Mouse (Mus musculus): ENCODE measurements around the gene E330017A01Rik. TPM values are rescaled to one million over a fixed set of nuclear protein-coding genes. Genes with fewer than 3 reads are reported as not detected.

The E330017A01Rik gene
- not detected in 2 replicates for polyA plus RNA-seq (2015; fragmentation: Nextera tagmentation; extraction: Ambion mirVana)

GRCm38 (mm10) chr16:58638689-58639175 is at the start of gene E330017A01Rik:
TSS of gene E330017A01Rik (minus strand) at chr16:58638739.
- DNase-seq (no peak), ATAC-seq (ENCODE audit: low read depth) (no peak)
- 72% methylated on average over 3 of the region's 3 CpGs for WGBS (ENCODE audit: insufficient replicate concordance)
- H3K27me3 ChIP-seq = no peaks in the 10 kb centered on the region
- no peaks in the 10 kb centered on the region for H3K9me3 ChIP-seq (replicated peaks)
- H3K9ac ChIP-seq = peak within 1 kb of the TSS; percentile 42
- no peak within 1 kb of the TSS for H3K4me3 ChIP-seq (replicated peaks)
- H3K4me2 ChIP-seq = peak within 1 kb of the TSS; percentile 19; the same call in 1 of the 2 replicates
- peaks cover 19% of the 10 kb centered on the region for H3K4me1 ChIP-seq (replicated peaks)
- peak within 1 kb of the TSS; percentile 60 for H3K27ac ChIP-seq
- H3K36me3 ChIP-seq = no peaks in the 10 kb centered on the region

GRCm38 (mm10) chr16:58685548-58686537 is 47.3 kb upstream of the E330017A01Rik start:
- Histone ChIP-seq H3K4me1 (replicated peaks) (peaks cover 22% of the 10 kb centered on the region), H3K27me3 (no peaks in the 10 kb centered on the region), H3K36me3 (peaks cover 24% of the 10 kb centered on the region), H3K4me2 (no peak overlapping the region), H3K9me3 (replicated peaks) (no peaks in the 10 kb centered on the region), H3K9ac (no peak overlapping the region; the same call in 1 of the 2 replicates), H3K27ac (no peak overlapping the region; the same call in 1 of the 2 replicates), H3K4me3 (replicated peaks) (no peak overlapping the region)
- DNase-seq = no peak
- ATAC-seq (ENCODE audit: low read depth) = no peak
- WGBS (ENCODE audit: insufficient replicate concordance) = 61% methylated on average over 20 of the region's 20 CpGs

- H3K9me3 ChIP-seq (replicated peaks) = no peaks in the 10 kb centered on the region
- DNase-seq (no peak), ATAC-seq (ENCODE audit: low read depth) (0 out of 2 replicates have a peak, but pooled peaks have one; percentile 27)
- no peak overlapping the region for H3K4me2 ChIP-seq
- H3K36me3 ChIP-seq = peaks cover 32% of the 10 kb centered on the region
- H3K4me3 ChIP-seq (replicated peaks) = no peak overlapping the region
- no peak overlapping the region for H3K9ac ChIP-seq
- peaks cover 26% of the 10 kb centered on the region for H3K4me1 ChIP-seq (replicated peaks)
- H3K27me3 ChIP-seq = no peaks in the 10 kb centered on the region
- H3K27ac ChIP-seq = peak overlapping the region; percentile 63
These were observed 46.0 kb upstream of the E330017A01Rik start for GRCm38 (mm10) chr16:58684537-58684936.

- Histone ChIP-seq H3K9ac (no peak overlapping the region), H3K27me3 (no peaks in the 10 kb centered on the region), H3K9me3 (replicated peaks) (no peaks in the 10 kb centered on the region), H3K4me2 (no peak overlapping the region), H3K27ac (peak overlapping the region; percentile 63), H3K36me3 (peaks cover 36% of the 10 kb centered on the region), H3K4me3 (replicated peaks) (no peak overlapping the region), H3K4me1 (replicated peaks) (peaks cover 26% of the 10 kb centered on the region)
- ATAC-seq (ENCODE audit: low read depth) = no peak
- DNase-seq = no peak
- WGBS (ENCODE audit: insufficient replicate concordance) = 93% methylated on average over 4 of the region's 4 CpGs
These were observed 45.4 kb upstream of the E330017A01Rik start for GRCm38 (mm10) chr16:58683911-58684310.

GRCm38 (mm10) chr16:58682870-58683269 is 44.3 kb upstream of the E330017A01Rik start:
- ATAC-seq (ENCODE audit: low read depth) (no peak), DNase-seq (no peak)
- no peak overlapping the region for H3K4me3 ChIP-seq (replicated peaks)
- 82% methylated on average over 7 of the region's 7 CpGs for WGBS (ENCODE audit: insufficient replicate concordance)
- no peak overlapping the region for H3K4me2 ChIP-seq
- peaks cover 45% of the 10 kb centered on the region for H3K36me3 ChIP-seq
- H3K4me1 ChIP-seq (replicated peaks) = peaks cover 35% of the 10 kb centered on the region
- peak overlapping the region; percentile 72 for H3K27ac ChIP-seq
- no peaks in the 10 kb centered on the region for H3K27me3 ChIP-seq
- no peaks in the 10 kb centered on the region for H3K9me3 ChIP-seq (replicated peaks)
- no peak overlapping the region for H3K9ac ChIP-seq

- Histone ChIP-seq H3K9me3 (replicated peaks) (no peaks in the 10 kb centered on the region), H3K4me2 (no peak overlapping the region), H3K4me1 (replicated peaks) (peaks cover 43% of the 10 kb centered on the region), H3K27ac (peak overlapping the region; percentile 62), H3K4me3 (replicated peaks) (no peak overlapping the region), H3K36me3 (peaks cover 53% of the 10 kb centered on the region), H3K27me3 (no peaks in the 10 kb centered on the region), H3K9ac (no peak overlapping the region)
- DNase-seq = no peak
- 81% methylated on average over 6 of the region's 6 CpGs for WGBS (ENCODE audit: insufficient replicate concordance)
- 0 out of 2 replicates have a peak, but pooled peaks have one; percentile 25 for ATAC-seq (ENCODE audit: low read depth)
These were observed 43.5 kb upstream of the E330017A01Rik start for GRCm38 (mm10) chr16:58682046-58682445.

- 0 out of 2 replicates have a peak overlapping the region, but pooled peaks have one; percentile 29 for H3K4me2 ChIP-seq
- DNase-seq (no peak), ATAC-seq (ENCODE audit: low read depth) (peak; percentile 36; the same call in 1 of the 2 replicates)
- H3K4me3 ChIP-seq (replicated peaks) = peak overlapping the region; percentile 25; the same call in 1 of the 2 replicates
- peak overlapping the region; percentile 48; the same call in 1 of the 2 replicates for H3K27ac ChIP-seq
- H3K36me3 ChIP-seq = peaks cover 86% of the 10 kb centered on the region
- H3K27me3 ChIP-seq = no peaks in the 10 kb centered on the region
- H3K4me1 ChIP-seq (replicated peaks) = peaks cover 63% of the 10 kb centered on the region
- H3K9me3 ChIP-seq (replicated peaks) = no peaks in the 10 kb centered on the region
- WGBS (ENCODE audit: insufficient replicate concordance) = 55% methylated on average over 7 of the region's 7 CpGs
- H3K9ac ChIP-seq = peak overlapping the region; percentile 47; the same call in 1 of the 2 replicates
These were observed 40.1 kb upstream of the E330017A01Rik start for GRCm38 (mm10) chr16:58678660-58679059.

- Histone ChIP-seq H3K27me3 (no peaks in the 10 kb centered on the region), H3K4me1 (replicated peaks) (peaks cover 73% of the 10 kb centered on the region), H3K9ac (peak overlapping the region; percentile 35), H3K36me3 (peaks cover 90% of the 10 kb centered on the region), H3K27ac (peak overlapping the region; percentile 81), H3K9me3 (replicated peaks) (no peaks in the 10 kb centered on the region), H3K4me2 (peak overlapping the region; percentile 54), H3K4me3 (replicated peaks) (peak overlapping the region; percentile 33)
- ATAC-seq (ENCODE audit: low read depth) (no peak), DNase-seq (no peak)
- 91% methylated on average over 5 of the region's 5 CpGs for WGBS (ENCODE audit: insufficient replicate concordance)
These were observed 39.0 kb upstream of the E330017A01Rik start for GRCm38 (mm10) chr16:58677491-58677890.

- Histone ChIP-seq H3K9ac (peak overlapping the region; percentile 52), H3K4me2 (peak overlapping the region; percentile 79), H3K36me3 (peaks cover 90% of the 10 kb centered on the region), H3K27ac (peak overlapping the region; percentile 78), H3K27me3 (no peaks in the 10 kb centered on the region), H3K4me3 (replicated peaks) (peak overlapping the region; percentile 97), H3K9me3 (replicated peaks) (no peaks in the 10 kb centered on the region), H3K4me1 (replicated peaks) (peaks cover 67% of the 10 kb centered on the region)
- ATAC-seq (ENCODE audit: low read depth) (peak; percentile 52), DNase-seq (no peak)
- 35% methylated on average over 3 of the region's 3 CpGs for WGBS (ENCODE audit: insufficient replicate concordance)
These were observed 38.1 kb upstream of the E330017A01Rik start for GRCm38 (mm10) chr16:58676633-58677032.

GRCm38 (mm10) chr16:58676156-58676555 is 37.6 kb upstream of the E330017A01Rik start:
- no peaks in the 10 kb centered on the region for H3K27me3 ChIP-seq
- peak overlapping the region; percentile 79 for H3K4me2 ChIP-seq
- peak; percentile 22 for ATAC-seq (ENCODE audit: low read depth)
- whole genome bisulfite sequencing (ENCODE audit: insufficient replicate concordance) = 67% methylated on average over 7 of the region's 7 CpGs
- H3K4me1 ChIP-seq (replicated peaks) = peaks cover 63% of the 10 kb centered on the region
- H3K27ac ChIP-seq = peak overlapping the region; percentile 78
- H3K36me3 ChIP-seq = peaks cover 88% of the 10 kb centered on the region
- peak overlapping the region; percentile 97 for H3K4me3 ChIP-seq (replicated peaks)
- H3K9ac ChIP-seq = peak overlapping the region; percentile 52
- no peaks in the 10 kb centered on the region for H3K9me3 ChIP-seq (replicated peaks)
- no peak for DNase-seq

- Histone ChIP-seq H3K27ac (peak overlapping the region; percentile 99), H3K4me1 (replicated peaks) (peaks cover 58% of the 10 kb centered on the region), H3K27me3 (no peaks in the 10 kb centered on the region), H3K9me3 (replicated peaks) (no peaks in the 10 kb centered on the region), H3K4me3 (replicated peaks) (peak overlapping the region; percentile 97), H3K4me2 (peak overlapping the region; percentile 79), H3K9ac (peak overlapping the region; percentile 99), H3K36me3 (peaks cover 80% of the 10 kb centered on the region)
- DNase-seq (no peak), ATAC-seq (ENCODE audit: low read depth) (no peak)
- 87% methylated on average over 13 of the region's 13 CpGs for WGBS (ENCODE audit: insufficient replicate concordance)
These were observed 36.7 kb upstream of the E330017A01Rik start for GRCm38 (mm10) chr16:58675256-58675655.

All from liver, embryonic 13.5 days (tissue).